Mouse (Mus musculus): ENCODE measurements around the gene Cmklr1. TPM values are rescaled to one million over a fixed set of nuclear protein-coding genes. Genes with fewer than 3 reads are reported as not detected.

The Cmklr1 gene
- polyA plus RNA-seq, 1 experiment from 2014 or later, result 1.8 TPM

- Histone ChIP-seq H3K9ac (ENCODE audit: low read depth, low read length) (no peak overlapping the region), H3K4me2 (no peak overlapping the region), H3K27ac (ENCODE audit: low read depth, low read length) (no peak overlapping the region), H3K4me1 (ENCODE audit: control insufficient read depth, insufficient read depth, low read length) (no peaks in the 10 kb centered on the region), H3K27me3 (ENCODE audit: control insufficient read depth, insufficient read depth, low read length) (no peaks in the 10 kb centered on the region), H3K36me3 (ENCODE audit: control insufficient read depth, insufficient read depth, low read length) (no peaks in the 10 kb centered on the region), H3K4me3 (ENCODE audit: low read depth, low read length) (no peak overlapping the region), H3K9me3 (replicated peaks; ENCODE audit: control insufficient read depth, low read length) (no peaks in the 10 kb centered on the region)
- ATAC-seq (replicated peaks; ENCODE audit: insufficient number of reproducible peaks, low FRiP score, low TSS enrichment), result no peak
- WGBS (ENCODE audit: insufficient replicate concordance), result 68% methylated on average over 5 of the region's 5 CpGs
Observed at GRCm38 (mm10) chr5:113683246-113683645, 33.0 kb upstream of the Cmklr1 start.

GRCm38 (mm10) chr5:113682472-113682871 is 32.2 kb upstream of the Cmklr1 start:
- 71% methylated on average over 3 of the region's 3 CpGs for WGBS (ENCODE audit: insufficient replicate concordance)
- no peak for ATAC-seq (replicated peaks; ENCODE audit: insufficient number of reproducible peaks, low FRiP score, low TSS enrichment)
- H3K4me3 ChIP-seq (ENCODE audit: low read depth, low read length), result no peak overlapping the region
- H3K27ac ChIP-seq (ENCODE audit: low read depth, low read length), result no peak overlapping the region
- H3K4me2 ChIP-seq, result no peak overlapping the region
- H3K36me3 ChIP-seq (ENCODE audit: control insufficient read depth, insufficient read depth, low read length), result no peaks in the 10 kb centered on the region
- no peaks in the 10 kb centered on the region for H3K9me3 ChIP-seq (replicated peaks; ENCODE audit: control insufficient read depth, low read length)
- H3K27me3 ChIP-seq (ENCODE audit: control insufficient read depth, insufficient read depth, low read length), result no peaks in the 10 kb centered on the region
- H3K4me1 ChIP-seq (ENCODE audit: control insufficient read depth, insufficient read depth, low read length), result no peaks in the 10 kb centered on the region
- no peak overlapping the region for H3K9ac ChIP-seq (ENCODE audit: low read depth, low read length)

- 72% methylated on average over 14 of the region's 14 CpGs for WGBS (ENCODE audit: insufficient replicate concordance)
- H3K4me3 ChIP-seq (ENCODE audit: low read depth, low read length), result no peak overlapping the region
- no peaks in the 10 kb centered on the region for H3K4me1 ChIP-seq (ENCODE audit: control insufficient read depth, insufficient read depth, low read length)
- H3K27me3 ChIP-seq (ENCODE audit: control insufficient read depth, insufficient read depth, low read length), result no peaks in the 10 kb centered on the region
- H3K36me3 ChIP-seq (ENCODE audit: control insufficient read depth, insufficient read depth, low read length), result no peaks in the 10 kb centered on the region
- H3K27ac ChIP-seq (ENCODE audit: low read depth, low read length), result no peak overlapping the region
- no peak for ATAC-seq (replicated peaks; ENCODE audit: insufficient number of reproducible peaks, low FRiP score, low TSS enrichment)
- no peaks in the 10 kb centered on the region for H3K9me3 ChIP-seq (replicated peaks; ENCODE audit: control insufficient read depth, low read length)
- no peak overlapping the region for H3K9ac ChIP-seq (ENCODE audit: low read depth, low read length)
- H3K4me2 ChIP-seq, result no peak overlapping the region
Observed at GRCm38 (mm10) chr5:113681219-113681618, 31.0 kb upstream of the Cmklr1 start.

GRCm38 (mm10) chr5:113679509-113679908 is 29.3 kb upstream of the Cmklr1 start:
- 84% methylated on average over 4 of the region's 4 CpGs for WGBS (ENCODE audit: insufficient replicate concordance)
- Histone ChIP-seq H3K4me1 (ENCODE audit: control insufficient read depth, insufficient read depth, low read length) (no peaks in the 10 kb centered on the region), H3K27me3 (ENCODE audit: control insufficient read depth, insufficient read depth, low read length) (no peaks in the 10 kb centered on the region), H3K36me3 (ENCODE audit: control insufficient read depth, insufficient read depth, low read length) (no peaks in the 10 kb centered on the region), H3K4me2 (no peak overlapping the region), H3K27ac (ENCODE audit: low read depth, low read length) (no peak overlapping the region), H3K4me3 (ENCODE audit: low read depth, low read length) (no peak overlapping the region), H3K9me3 (replicated peaks; ENCODE audit: control insufficient read depth, low read length) (no peaks in the 10 kb centered on the region), H3K9ac (ENCODE audit: low read depth, low read length) (no peak overlapping the region)
- ATAC-seq (replicated peaks; ENCODE audit: insufficient number of reproducible peaks, low FRiP score, low TSS enrichment), result no peak

GRCm38 (mm10) chr5:113678743-113679452 is 28.7 kb upstream of the Cmklr1 start:
- H3K4me2 ChIP-seq, result no peak overlapping the region
- H3K27ac ChIP-seq (ENCODE audit: low read depth, low read length), result no peak overlapping the region
- H3K9me3 ChIP-seq (replicated peaks; ENCODE audit: control insufficient read depth, low read length), result no peaks in the 10 kb centered on the region
- 80% methylated on average over 10 of the region's 10 CpGs for WGBS (ENCODE audit: insufficient replicate concordance)
- H3K9ac ChIP-seq (ENCODE audit: low read depth, low read length), result no peak overlapping the region
- no peaks in the 10 kb centered on the region for H3K27me3 ChIP-seq (ENCODE audit: control insufficient read depth, insufficient read depth, low read length)
- ATAC-seq (replicated peaks; ENCODE audit: insufficient number of reproducible peaks, low FRiP score, low TSS enrichment), result no peak
- no peaks in the 10 kb centered on the region for H3K36me3 ChIP-seq (ENCODE audit: control insufficient read depth, insufficient read depth, low read length)
- H3K4me3 ChIP-seq (ENCODE audit: low read depth, low read length), result no peak overlapping the region
- H3K4me1 ChIP-seq (ENCODE audit: control insufficient read depth, insufficient read depth, low read length), result no peaks in the 10 kb centered on the region

- no peak overlapping the region for H3K27ac ChIP-seq (ENCODE audit: low read depth, low read length)
- H3K27me3 ChIP-seq (ENCODE audit: control insufficient read depth, insufficient read depth, low read length), result no peaks in the 10 kb centered on the region
- ATAC-seq (replicated peaks; ENCODE audit: insufficient number of reproducible peaks, low FRiP score, low TSS enrichment), result no peak
- no peak overlapping the region for H3K9ac ChIP-seq (ENCODE audit: low read depth, low read length)
- H3K4me2 ChIP-seq, result no peak overlapping the region
- H3K36me3 ChIP-seq (ENCODE audit: control insufficient read depth, insufficient read depth, low read length), result no peaks in the 10 kb centered on the region
- no peaks in the 10 kb centered on the region for H3K9me3 ChIP-seq (replicated peaks; ENCODE audit: control insufficient read depth, low read length)
- H3K4me1 ChIP-seq (ENCODE audit: control insufficient read depth, insufficient read depth, low read length), result no peaks in the 10 kb centered on the region
- 77% methylated on average over 5 of the region's 7 CpGs for WGBS (ENCODE audit: insufficient replicate concordance)
- no peak overlapping the region for H3K4me3 ChIP-seq (ENCODE audit: low read depth, low read length)
Observed at GRCm38 (mm10) chr5:113677541-113677940, 27.3 kb upstream of the Cmklr1 start.

GRCm38 (mm10) chr5:113674851-113675250 is 24.6 kb upstream of the Cmklr1 start:
- 65% methylated on average over 7 of the region's 7 CpGs for WGBS (ENCODE audit: insufficient replicate concordance)
- H3K4me1 ChIP-seq (ENCODE audit: control insufficient read depth, insufficient read depth, low read length), result no peaks in the 10 kb centered on the region
- ATAC-seq (replicated peaks; ENCODE audit: insufficient number of reproducible peaks, low FRiP score, low TSS enrichment), result no peak
- H3K27ac ChIP-seq (ENCODE audit: low read depth, low read length), result no peak overlapping the region
- no peaks in the 10 kb centered on the region for H3K9me3 ChIP-seq (replicated peaks; ENCODE audit: control insufficient read depth, low read length)
- H3K4me2 ChIP-seq, result no peak overlapping the region
- no peak overlapping the region for H3K9ac ChIP-seq (ENCODE audit: low read depth, low read length)
- no peak overlapping the region for H3K4me3 ChIP-seq (ENCODE audit: low read depth, low read length)
- H3K27me3 ChIP-seq (ENCODE audit: control insufficient read depth, insufficient read depth, low read length), result no peaks in the 10 kb centered on the region
- no peaks in the 10 kb centered on the region for H3K36me3 ChIP-seq (ENCODE audit: control insufficient read depth, insufficient read depth, low read length)

GRCm38 (mm10) chr5:113672456-113672855 is 22.2 kb upstream of the Cmklr1 start:
- no peaks in the 10 kb centered on the region for H3K27me3 ChIP-seq (ENCODE audit: control insufficient read depth, insufficient read depth, low read length)
- no peaks in the 10 kb centered on the region for H3K9me3 ChIP-seq (replicated peaks; ENCODE audit: control insufficient read depth, low read length)
- no peak for ATAC-seq (replicated peaks; ENCODE audit: insufficient number of reproducible peaks, low FRiP score, low TSS enrichment)
- H3K9ac ChIP-seq (ENCODE audit: low read depth, low read length), result no peak overlapping the region
- no peaks in the 10 kb centered on the region for H3K4me1 ChIP-seq (ENCODE audit: control insufficient read depth, insufficient read depth, low read length)
- H3K4me3 ChIP-seq (ENCODE audit: low read depth, low read length), result no peak overlapping the region
- H3K4me2 ChIP-seq, result no peak overlapping the region
- no peak overlapping the region for H3K27ac ChIP-seq (ENCODE audit: low read depth, low read length)
- H3K36me3 ChIP-seq (ENCODE audit: control insufficient read depth, insufficient read depth, low read length), result no peaks in the 10 kb centered on the region
- WGBS (ENCODE audit: insufficient replicate concordance), result 74% methylated on average over 7 of the region's 7 CpGs

- H3K4me1 ChIP-seq (ENCODE audit: control insufficient read depth, insufficient read depth, low read length), result no peaks in the 10 kb centered on the region
- H3K4me3 ChIP-seq (ENCODE audit: low read depth, low read length), result no peak overlapping the region
- no peak overlapping the region for H3K4me2 ChIP-seq
- no peaks in the 10 kb centered on the region for H3K36me3 ChIP-seq (ENCODE audit: control insufficient read depth, insufficient read depth, low read length)
- no peak for ATAC-seq (replicated peaks; ENCODE audit: insufficient number of reproducible peaks, low FRiP score, low TSS enrichment)
- no peak overlapping the region for H3K9ac ChIP-seq (ENCODE audit: low read depth, low read length)
- no peak overlapping the region for H3K27ac ChIP-seq (ENCODE audit: low read depth, low read length)
- no peaks in the 10 kb centered on the region for H3K27me3 ChIP-seq (ENCODE audit: control insufficient read depth, insufficient read depth, low read length)
- 75% methylated on average over 6 of the region's 6 CpGs for WGBS (ENCODE audit: insufficient replicate concordance)
- H3K9me3 ChIP-seq (replicated peaks; ENCODE audit: control insufficient read depth, low read length), result no peaks in the 10 kb centered on the region
Observed at GRCm38 (mm10) chr5:113670597-113670996, 20.4 kb upstream of the Cmklr1 start.
